Mouse (Mus musculus) embryonic facial prominence, embryonic 10.5 days (tissue): Measurements from ENCODE around the gene Tmprss13. TPM values are rescaled to one million over a fixed set of nuclear protein-coding genes. Genes with fewer than 3 reads are reported as not detected.
A peak's percentile ranks its signal among the peaks of the same experiment; 100 is the strongest.

Experiments
- DNase-seq: peaks from one replicate; pipeline ENCODE4 v3.0.0-alpha.2; 2017; ENCODE audit warnings: low spot score
- H3K27ac ChIP-seq: fragments of 300-500 bp; sonication (generic); replicated peaks from 2 replicates; pipeline ENCODE4 v1.5.1; 2016; ENCODE audit warnings: mild to moderate bottlenecking
- H3K27me3 ChIP-seq: fragments of 300-500 bp; sonication (generic); replicated peaks from 2 replicates; pipeline ENCODE4 v1.6.1; 2016; ENCODE audit warnings: low read depth, mild to moderate bottlenecking; ENCODE audit not compliant: poor library complexity, severe bottlenecking
- H3K36me3 ChIP-seq: fragments of 300-500 bp; sonication (generic); replicated peaks from 2 replicates; pipeline ENCODE4 v1.6.1; 2016; ENCODE audit warnings: mild to moderate bottlenecking, moderate library complexity
- H3K4me1 ChIP-seq: fragments of 300-500 bp; sonication (generic); 2 replicates; pipeline ENCODE4 v1.6.1; 2016
- H3K4me3 ChIP-seq: fragments of 300-500 bp; sonication (generic); 2 replicates; pipeline ENCODE4 v1.5.1; 2016; ENCODE audit warnings: mild to moderate bottlenecking, moderate library complexity
- H3K9me3 ChIP-seq: fragments of 300-500 bp; sonication (generic); 2 replicates; pipeline ENCODE4 v1.6.1; 2016; ENCODE audit warnings: mild to moderate bottlenecking
- WGBS: fragments of 180-500 bp; shearing (Covaris S2); methylation state at CpG from one replicate; pipeline ENCODE4 v1.1.7; 2016; 5-methylcytosine and 5-hydroxymethylcytosine counted together
- polyA plus RNA-seq: library from polyadenylated mRNA; unstranded; fragments of >200 nt; fragmentation: Nextera tagmentation; extraction: Ambion mirVana; gene quantifications from 2 replicates; pipeline ENCODE4 v1.2.1, GENCODE M21; 2016

Tmprss13 gene
- 0.99 and 1.0 TPM in 2 replicates for polyA plus RNA-seq

- H3K27me3 ChIP-seq: peaks cover 32% of the 10 kb centered on the region
- no peak within 1 kb of the TSS for H3K4me3 ChIP-seq
- no peaks in the 10 kb centered on the region for H3K4me1 ChIP-seq
- H3K9me3 ChIP-seq: no peaks in the 10 kb centered on the region
- peak; percentile 36 for DNase-seq
- no peaks in the 10 kb centered on the region for H3K36me3 ChIP-seq
- 30% methylated on average over 14 of the region's 14 CpGs for WGBS
- H3K27ac ChIP-seq: no peak within 1 kb of the TSS
Measured at GRCm38 (mm10) chr9:45318855-45319254, at the start of gene Tmprss13. TSS of gene Tmprss13 (plus strand) at chr9:45319100.

DNA sequence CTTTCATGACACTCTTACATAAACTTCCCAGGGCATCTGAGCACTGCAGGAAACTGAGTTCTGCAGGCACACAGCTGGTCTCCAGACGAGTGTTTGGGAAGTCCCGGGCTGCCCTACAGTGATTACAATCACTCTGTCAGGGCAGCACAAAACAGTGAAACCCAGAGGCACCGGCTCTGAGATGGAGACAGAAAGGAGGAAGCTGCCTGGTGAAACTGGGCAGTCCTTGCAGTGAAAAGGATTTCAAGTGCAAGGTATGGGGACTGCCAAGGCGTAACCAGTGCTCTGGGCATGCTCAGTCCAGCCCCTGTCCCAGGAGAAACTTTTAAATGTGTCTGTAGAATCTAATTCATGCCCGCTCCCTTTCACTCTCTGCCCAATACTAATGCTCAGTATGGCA lies 46.7 kb upstream of the Tmprss13 start:
- no peak overlapping the region for H3K4me3 ChIP-seq

DNA sequence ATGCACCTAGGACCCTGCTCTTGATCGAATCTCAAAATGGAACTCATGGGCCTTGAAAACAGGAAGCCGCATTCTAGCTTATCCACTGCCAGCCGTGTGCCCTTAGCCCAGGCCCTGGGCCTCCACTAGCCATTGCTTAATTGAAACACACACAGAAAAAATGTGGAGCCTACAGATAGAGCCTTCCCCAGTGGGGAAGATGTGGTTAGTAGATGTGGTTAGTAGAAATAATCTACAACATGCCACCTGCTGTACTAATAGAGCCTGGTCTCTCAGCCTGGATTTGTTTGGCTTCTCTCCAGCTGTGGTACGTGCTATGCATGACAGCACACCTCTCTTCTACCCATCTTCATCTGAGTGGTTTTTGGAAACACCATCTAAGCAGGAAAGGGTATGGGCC lies 44.7 kb upstream of the Tmprss13 start:
- DNase-seq: no peak
- no peaks in the 10 kb centered on the region for H3K36me3 ChIP-seq
- H3K4me1 ChIP-seq: peaks cover 2% of the 10 kb centered on the region
- no peak overlapping the region for H3K4me3 ChIP-seq
- no peak overlapping the region for H3K27ac ChIP-seq
- no peaks in the 10 kb centered on the region for H3K9me3 ChIP-seq
- peaks cover 36% of the 10 kb centered on the region for H3K27me3 ChIP-seq
- WGBS: 88% methylated on average over 4 of the region's 4 CpGs

More for the DNA sequence above, 46.7 kb upstream of the Tmprss13 start:
- Histone ChIP-seq H3K9me3 (no peaks in the 10 kb centered on the region), H3K27ac (no peak overlapping the region), H3K36me3 (no peaks in the 10 kb centered on the region), H3K4me1 (peaks cover 13% of the 10 kb centered on the region), H3K27me3 (peaks cover 56% of the 10 kb centered on the region)
- 49% methylated on average over 5 of the region's 5 CpGs for WGBS
- DNase-seq: no peak

DNA sequence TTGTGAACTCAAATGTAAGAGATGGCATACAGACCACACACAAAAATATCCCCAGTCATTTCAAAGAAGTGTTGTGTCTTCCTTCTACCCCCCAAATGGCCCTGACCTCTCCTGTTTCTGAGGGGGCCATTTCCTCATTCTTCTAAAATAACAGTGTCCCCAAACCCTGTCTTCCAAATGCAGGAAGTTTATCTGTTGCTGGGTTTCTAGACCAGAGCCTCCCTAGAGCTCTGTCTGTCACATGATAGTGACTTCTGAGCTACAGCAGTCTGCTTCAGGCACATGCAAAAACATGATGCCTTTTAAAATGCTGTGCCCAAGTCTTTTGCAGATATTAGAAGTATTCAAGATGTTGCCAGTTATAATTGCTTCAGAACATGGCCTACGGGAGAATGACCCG lies 44.3 kb upstream of the Tmprss13 start:
- Histone ChIP-seq H3K4me1 (no peaks in the 10 kb centered on the region), H3K36me3 (no peaks in the 10 kb centered on the region), H3K27ac (no peak overlapping the region), H3K27me3 (peaks cover 31% of the 10 kb centered on the region), H3K9me3 (no peaks in the 10 kb centered on the region), H3K4me3 (no peak overlapping the region)
- 91% methylated on average over 2 of the region's 2 CpGs for WGBS
- no peak for DNase-seq

DNA sequence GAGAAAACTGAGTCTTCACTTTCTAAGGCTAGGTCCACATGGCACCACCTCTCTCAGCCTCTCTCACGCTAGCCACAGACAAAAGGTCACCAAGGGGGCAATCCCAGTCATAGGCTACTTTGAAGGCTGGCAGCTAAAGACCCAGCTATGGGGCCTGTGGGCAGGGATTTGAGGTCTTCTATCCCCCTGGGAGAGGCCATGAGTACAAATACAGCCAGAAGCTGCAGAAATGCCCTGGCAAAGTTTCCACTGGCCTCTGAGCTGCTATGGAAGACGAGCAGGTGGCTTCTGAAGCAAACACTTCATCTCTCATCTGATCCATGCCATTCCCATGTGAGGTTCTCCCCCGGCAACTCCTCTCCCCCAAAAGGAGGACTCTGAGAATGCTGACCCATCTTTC lies 38.8 kb upstream of the Tmprss13 start:
- no peak for DNase-seq
- Histone ChIP-seq H3K9me3 (no peaks in the 10 kb centered on the region), H3K4me3 (no peak overlapping the region), H3K4me1 (no peaks in the 10 kb centered on the region), H3K27me3 (no peaks in the 10 kb centered on the region), H3K27ac (no peak overlapping the region), H3K36me3 (no peaks in the 10 kb centered on the region)
- 75% methylated on average over 3 of the region's 3 CpGs for WGBS

GRCm38 (mm10) chr9:45280891-45281290 lies 38.0 kb upstream of the Tmprss13 start:
- H3K4me3 ChIP-seq: no peak overlapping the region
- 81% methylated on average over 3 of the region's 3 CpGs for WGBS
- no peaks in the 10 kb centered on the region for H3K27me3 ChIP-seq
- no peaks in the 10 kb centered on the region for H3K9me3 ChIP-seq
- H3K27ac ChIP-seq: no peak overlapping the region
- no peaks in the 10 kb centered on the region for H3K4me1 ChIP-seq
- no peak for DNase-seq
- no peaks in the 10 kb centered on the region for H3K36me3 ChIP-seq

DNA sequence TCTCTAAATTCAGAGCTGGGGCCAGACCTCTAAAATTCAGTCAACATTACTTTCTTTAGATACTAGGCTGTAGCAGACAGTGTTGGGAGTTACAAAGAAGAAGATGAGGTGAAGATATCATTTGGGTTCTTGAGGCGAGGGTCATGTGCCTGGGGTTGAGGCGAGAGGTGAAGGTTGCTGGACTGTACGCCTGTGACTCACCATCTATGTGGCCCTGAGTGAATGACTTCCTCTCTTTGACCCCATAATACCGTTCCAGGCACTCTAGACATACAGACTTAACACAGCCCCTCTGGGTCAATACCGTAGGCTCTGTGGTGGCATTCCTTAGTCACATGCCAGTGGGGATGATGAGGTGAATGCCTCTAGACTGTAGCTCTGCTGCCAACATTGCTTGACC lies 36.4 kb upstream of the Tmprss13 start:
- no peak overlapping the region for H3K4me3 ChIP-seq
- no peak overlapping the region for H3K27ac ChIP-seq
- 84% methylated on average over 5 of the region's 5 CpGs for WGBS
- H3K36me3 ChIP-seq: no peaks in the 10 kb centered on the region
- no peaks in the 10 kb centered on the region for H3K27me3 ChIP-seq
- no peak for DNase-seq
- H3K4me1 ChIP-seq: no peaks in the 10 kb centered on the region
- no peaks in the 10 kb centered on the region for H3K9me3 ChIP-seq

DNA sequence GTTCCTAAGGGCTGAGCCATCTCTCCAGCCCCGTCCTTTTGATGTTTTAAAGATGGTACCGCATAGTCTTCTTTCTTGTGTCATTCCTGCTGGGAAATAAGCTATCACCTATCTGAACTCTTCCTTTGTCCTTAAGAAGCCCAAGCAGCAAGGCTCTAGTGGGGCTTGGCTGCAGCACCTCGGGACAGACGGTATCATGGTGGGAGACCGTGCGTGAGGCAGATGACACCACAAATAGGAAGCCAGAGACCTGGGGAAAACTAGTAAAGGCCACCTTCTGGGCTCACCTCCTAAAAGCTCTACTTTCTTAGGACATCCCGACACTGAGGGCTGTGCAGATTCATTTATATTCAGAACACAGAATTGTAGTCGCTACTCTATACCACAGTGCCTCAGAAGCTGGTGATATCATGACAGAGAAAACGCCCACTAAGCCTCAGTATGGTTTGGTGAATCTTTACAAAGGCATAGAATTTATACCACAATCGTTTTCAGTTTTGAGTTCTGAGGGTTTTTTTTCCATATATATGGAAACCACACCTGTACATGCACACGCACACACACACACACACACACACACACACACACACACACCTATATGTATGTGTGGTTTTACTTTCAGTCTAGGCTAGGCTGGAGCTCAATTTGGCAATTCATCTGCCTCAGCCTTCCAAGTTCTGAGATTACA lies 27.3 kb upstream of the Tmprss13 start:
- no peaks in the 10 kb centered on the region for H3K36me3 ChIP-seq
- WGBS: 85% methylated on average over 11 of the region's 11 CpGs
- no peak overlapping the region for H3K27ac ChIP-seq
- 0 out of 2 replicates have a peak, but pooled peaks cover 5% of the 10 kb centered on the region for H3K27me3 ChIP-seq
- H3K9me3 ChIP-seq: no peaks in the 10 kb centered on the region
- H3K4me1 ChIP-seq: peaks cover 5% of the 10 kb centered on the region; the same call in 1 of the 2 replicates
- no peak for DNase-seq
- H3K4me3 ChIP-seq: no peak overlapping the region

GRCm38 (mm10) chr9:45294210-45295011 lies 24.5 kb upstream of the Tmprss13 start:
- no peaks in the 10 kb centered on the region for H3K36me3 ChIP-seq
- WGBS: 41% methylated on average over 10 of the region's 10 CpGs
- no peaks in the 10 kb centered on the region for H3K9me3 ChIP-seq
- H3K27ac ChIP-seq: no peak overlapping the region
- no peak for DNase-seq
- H3K4me1 ChIP-seq: peaks cover 5% of the 10 kb centered on the region; the same call in 1 of the 2 replicates
- H3K27me3 ChIP-seq: 0 out of 2 replicates have a peak, but pooled peaks cover 11% of the 10 kb centered on the region
- no peak overlapping the region for H3K4me3 ChIP-seq

GRCm38 (mm10) chr9:45299231-45300006 lies 19.5 kb upstream of the Tmprss13 start:
- WGBS: 80% methylated on average over 11 of the region's 11 CpGs

GRCm38 (mm10) chr9:45300422-45301104 lies 18.3 kb upstream of the Tmprss13 start:
- DNase-seq: peak; percentile 91
- no peaks in the 10 kb centered on the region for H3K36me3 ChIP-seq
- peak overlapping the region; percentile 50 for H3K4me3 ChIP-seq
- WGBS: 22% methylated on average over 20 of the region's 20 CpGs
- H3K27me3 ChIP-seq: 0 out of 2 replicates have a peak, but pooled peaks cover 6% of the 10 kb centered on the region
- peaks cover 4% of the 10 kb centered on the region; the same call in 1 of the 2 replicates for H3K4me1 ChIP-seq
- H3K9me3 ChIP-seq: no peaks in the 10 kb centered on the region; the same call in 1 of the 2 replicates
- peak overlapping the region; percentile 70 for H3K27ac ChIP-seq

More at GRCm38 (mm10) chr9:45299231-45300006, 19.5 kb upstream of the Tmprss13 start:
- no peaks in the 10 kb centered on the region for H3K36me3 ChIP-seq
- H3K27ac ChIP-seq: no peak overlapping the region
- H3K27me3 ChIP-seq: 0 out of 2 replicates have a peak, but pooled peaks cover 11% of the 10 kb centered on the region
- no peaks in the 10 kb centered on the region; the same call in 1 of the 2 replicates for H3K9me3 ChIP-seq
- peak; percentile 63 for DNase-seq
- no peak overlapping the region for H3K4me3 ChIP-seq
- peaks cover 4% of the 10 kb centered on the region; the same call in 1 of the 2 replicates for H3K4me1 ChIP-seq
